Mouse (Mus musculus) embryonic facial prominence, embryonic 10.5 days (tissue): ENCODE measurements at regions not wholly inside any gene's neighbourhood (a gene's known extent, or its start where the extent isn't known, plus 50 kb on each side); places are given as distances from the start of the nearest gene placed in this dataset.
"Not testable (repeated sequence)": the region's sequence is repeated elsewhere in the genome, so short reads cannot be mapped to it uniquely, and the experiment has no call there.

Experiments
- DNase-seq: peaks from one replicate; pipeline ENCODE4 v3.0.0-alpha.2; 2017; ENCODE audit warnings: low spot score
- H3K27ac ChIP-seq: fragments of 300-500 bp; sonication (generic); replicated peaks from 2 replicates; pipeline ENCODE4 v1.5.1; 2016; ENCODE audit warnings: mild to moderate bottlenecking
- H3K27me3 ChIP-seq: fragments of 300-500 bp; sonication (generic); replicated peaks from 2 replicates; pipeline ENCODE4 v1.6.1; 2016; ENCODE audit warnings: low read depth, mild to moderate bottlenecking; ENCODE audit not compliant: poor library complexity, severe bottlenecking
- H3K36me3 ChIP-seq: fragments of 300-500 bp; sonication (generic); replicated peaks from 2 replicates; pipeline ENCODE4 v1.6.1; 2016; ENCODE audit warnings: mild to moderate bottlenecking, moderate library complexity
- H3K4me1 ChIP-seq: fragments of 300-500 bp; sonication (generic); 2 replicates; pipeline ENCODE4 v1.6.1; 2016
- H3K4me3 ChIP-seq: fragments of 300-500 bp; sonication (generic); 2 replicates; pipeline ENCODE4 v1.5.1; 2016; ENCODE audit warnings: mild to moderate bottlenecking, moderate library complexity
- H3K9me3 ChIP-seq: fragments of 300-500 bp; sonication (generic); 2 replicates; pipeline ENCODE4 v1.6.1; 2016; ENCODE audit warnings: mild to moderate bottlenecking
- WGBS: fragments of 180-500 bp; shearing (Covaris S2); methylation state at CpG from one replicate; pipeline ENCODE4 v1.1.7; 2016; 5-methylcytosine and 5-hydroxymethylcytosine counted together

DNA sequence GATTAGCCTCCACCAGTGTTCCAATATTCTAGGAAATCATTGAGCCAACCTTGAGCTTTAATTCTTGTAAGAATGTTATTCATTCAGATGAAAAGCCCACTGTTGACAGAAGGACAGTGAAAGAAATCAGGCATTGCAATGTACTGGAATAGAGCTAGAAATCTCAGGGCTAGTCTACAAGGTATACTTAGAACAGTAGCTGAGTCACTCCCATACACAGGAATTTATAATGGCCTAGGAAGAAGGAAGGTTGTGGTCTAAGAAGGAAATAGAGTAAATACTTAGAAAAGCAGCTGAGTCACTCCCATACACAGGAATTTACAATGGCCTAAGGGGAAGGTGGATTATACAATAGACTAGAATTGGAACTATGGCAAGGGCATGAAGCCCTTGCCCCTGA, 174.6 kb downstream of the Fam181b start:
- not testable (repeated sequence) for H3K4me1 ChIP-seq, H3K36me3 ChIP-seq, H3K27ac ChIP-seq, H3K4me3 ChIP-seq, H3K27me3 ChIP-seq, H3K9me3 ChIP-seq, DNase-seq

DNA sequence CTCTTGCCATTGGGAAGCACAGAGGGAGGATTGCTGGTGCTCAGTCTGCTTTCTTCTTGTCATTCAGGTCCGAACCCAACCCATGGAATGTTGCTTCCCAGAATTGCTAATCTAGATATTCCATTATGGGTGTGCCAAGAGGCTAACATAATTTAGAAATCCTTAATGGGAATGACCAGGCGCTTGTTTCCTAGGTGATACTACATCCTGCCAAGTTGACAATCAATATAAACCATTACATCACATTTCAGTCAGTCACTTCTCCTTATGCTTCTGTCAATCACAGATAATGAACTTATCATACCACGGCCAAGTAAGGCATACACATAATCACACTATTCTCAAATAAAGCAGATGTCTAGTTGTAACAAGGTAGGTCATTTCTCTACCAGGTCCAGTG, 206.1 kb downstream of the Fam181b start:
- Histone ChIP-seq H3K27ac (no peak overlapping the region), H3K4me3 (no peak overlapping the region)
- WGBS = 83% methylated on average over 3 of the region's 3 CpGs

DNA sequence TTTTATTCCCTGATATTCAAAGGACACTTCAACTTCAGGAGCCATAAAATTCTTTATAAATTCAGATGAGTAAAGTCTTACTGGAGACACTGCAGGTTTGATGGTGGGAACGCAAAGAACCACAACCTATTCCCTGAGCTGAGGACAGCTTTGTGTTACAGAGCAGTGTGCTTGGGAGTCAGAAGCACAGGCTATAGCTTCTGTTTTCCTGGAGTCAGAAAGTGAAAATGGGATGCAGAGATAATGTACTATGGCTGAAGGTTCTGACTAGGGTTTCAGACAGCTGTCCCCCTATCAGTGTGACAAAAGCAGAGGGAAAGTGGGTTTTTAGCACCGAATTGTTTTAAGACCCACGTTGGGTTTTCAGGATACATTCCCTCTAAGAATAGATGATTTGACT, 211.8 kb downstream of the Fam181b start:
- 81% methylated on average over 3 of the region's 3 CpGs for WGBS
- Histone ChIP-seq H3K27ac (no peak overlapping the region), H3K36me3 (no peaks in the 10 kb centered on the region), H3K4me1 (no peaks in the 10 kb centered on the region), H3K9me3 (no peaks in the 10 kb centered on the region), H3K27me3 (no peaks in the 10 kb centered on the region), H3K4me3 (no peak overlapping the region)
- no peak for DNase-seq

More for the DNA sequence above, 206.1 kb downstream of the Fam181b start:
- Histone ChIP-seq H3K4me1 (no peaks in the 10 kb centered on the region), H3K36me3 (no peaks in the 10 kb centered on the region), H3K9me3 (no peaks in the 10 kb centered on the region), H3K27me3 (no peaks in the 10 kb centered on the region)
- no peak for DNase-seq

DNA sequence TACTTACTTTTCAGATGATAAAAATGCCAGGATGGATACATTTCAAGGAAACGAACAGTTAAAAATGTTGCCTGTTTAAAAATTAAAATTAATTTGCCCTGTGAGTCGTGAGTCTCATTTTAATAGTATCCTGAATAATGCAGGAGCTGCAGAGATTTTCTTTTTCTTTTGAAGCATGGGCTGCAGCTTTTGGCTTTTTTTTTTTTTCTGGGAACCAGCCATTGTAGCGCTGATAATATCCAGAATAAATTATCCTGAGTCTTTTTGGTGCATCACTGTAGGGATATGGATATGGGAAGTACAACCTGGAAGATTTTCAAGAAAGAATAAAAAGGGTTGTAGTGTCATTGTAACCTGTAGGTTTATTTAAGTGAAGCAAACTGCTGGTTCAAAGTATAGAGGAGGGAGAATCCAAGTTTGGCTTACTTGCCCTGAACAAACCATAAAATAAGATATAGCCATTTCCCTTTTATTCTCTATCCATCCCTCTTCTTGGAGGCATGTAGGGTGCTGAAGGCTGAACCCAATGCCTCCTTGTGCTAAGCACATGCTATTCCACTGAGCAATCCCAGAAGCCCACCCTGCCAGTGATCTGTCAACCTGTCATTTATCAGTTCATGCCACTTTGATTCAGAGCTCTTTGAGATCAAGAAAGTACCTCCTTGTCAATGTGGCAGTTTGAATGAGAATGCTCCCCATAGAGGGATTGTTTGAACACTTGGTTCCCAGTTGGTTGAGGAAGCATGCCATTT, 212.5 kb downstream of the Fam181b start:
- H3K9me3 ChIP-seq = no peaks in the 10 kb centered on the region
- no peak overlapping the region for H3K4me3 ChIP-seq
- DNase-seq = no peak
- no peaks in the 10 kb centered on the region for H3K27me3 ChIP-seq
- H3K27ac ChIP-seq = no peak overlapping the region
- H3K4me1 ChIP-seq = no peaks in the 10 kb centered on the region
- no peaks in the 10 kb centered on the region for H3K36me3 ChIP-seq
- 77% methylated on average over 3 of the region's 3 CpGs for WGBS

DNA sequence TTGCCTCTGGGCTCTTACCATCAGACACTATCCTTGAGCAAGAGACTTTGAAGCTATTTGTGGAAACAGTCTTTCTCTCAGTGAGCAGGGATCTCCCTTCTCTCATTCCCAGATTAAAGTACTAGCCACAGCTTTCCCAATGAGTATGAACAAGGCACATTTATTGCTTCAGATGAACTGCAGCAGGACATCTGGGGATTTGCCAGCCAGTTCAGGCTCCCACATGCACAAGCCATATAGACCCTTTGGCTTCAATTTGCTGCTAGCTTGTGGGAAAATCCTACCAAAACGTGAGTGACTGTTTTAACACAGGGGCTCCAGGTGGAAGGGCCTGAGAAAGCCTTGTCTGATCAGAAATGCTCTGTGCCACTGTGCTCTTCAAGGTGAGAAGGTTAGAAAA, 233.1 kb downstream of the Fam181b start:
- no peaks in the 10 kb centered on the region for H3K27me3 ChIP-seq
- no peak overlapping the region for H3K4me3 ChIP-seq
- H3K27ac ChIP-seq = no peak overlapping the region
- no peaks in the 10 kb centered on the region for H3K36me3 ChIP-seq
- no peaks in the 10 kb centered on the region for H3K9me3 ChIP-seq
- 50% methylated on average over 1 of the region's 1 CpGs for WGBS
- DNase-seq = no peak
- H3K4me1 ChIP-seq = no peaks in the 10 kb centered on the region

DNA sequence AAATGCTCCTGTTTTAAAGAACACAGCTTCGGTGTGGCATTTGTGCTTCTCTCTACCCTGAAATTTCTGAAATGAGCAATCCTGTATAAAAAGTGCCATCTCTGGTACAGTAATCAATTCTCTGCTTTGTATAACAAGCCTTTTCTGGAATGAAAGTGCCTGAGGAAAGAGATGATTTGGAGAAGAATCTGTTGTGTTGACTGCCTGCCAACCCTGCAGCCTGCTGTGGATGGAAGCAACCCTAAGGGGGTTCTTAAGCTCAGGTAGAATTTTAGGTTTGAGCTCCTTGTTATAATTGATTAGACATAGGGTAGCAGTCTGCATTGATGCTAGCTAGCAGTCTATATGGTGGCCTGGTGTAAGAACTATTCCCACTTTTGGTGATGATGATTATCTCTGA, 251.7 kb downstream of the Fam181b start:
- Histone ChIP-seq H3K9me3 (no peaks in the 10 kb centered on the region), H3K27me3 (no peaks in the 10 kb centered on the region), H3K27ac (no peak overlapping the region), H3K36me3 (no peaks in the 10 kb centered on the region), H3K4me3 (no peak overlapping the region), H3K4me1 (no peaks in the 10 kb centered on the region)
- WGBS = 91% methylated on average over 1 of the region's 1 CpGs
- no peak for DNase-seq

DNA sequence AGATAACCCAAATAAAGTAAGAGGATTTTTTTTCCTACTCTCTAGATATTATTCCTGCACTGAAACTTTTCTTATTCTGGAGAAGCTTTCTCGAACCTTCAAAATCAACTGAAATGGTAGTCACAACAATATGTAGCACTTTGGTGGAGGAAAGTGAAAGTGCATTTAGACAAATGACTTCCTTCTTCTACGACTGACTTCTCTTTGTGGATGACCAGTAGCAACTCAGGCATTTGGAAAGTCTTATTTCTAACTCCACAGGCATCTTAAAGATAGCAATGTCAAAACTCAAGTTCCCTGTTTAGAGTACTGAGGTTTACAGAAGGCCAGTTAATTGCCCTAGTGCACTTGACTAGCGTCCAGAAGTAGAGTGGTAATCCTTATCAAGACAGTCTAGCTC, 252.5 kb downstream of the Fam181b start:
- no peaks in the 10 kb centered on the region for H3K4me1 ChIP-seq
- H3K27ac ChIP-seq = no peak overlapping the region
- H3K4me3 ChIP-seq = no peak overlapping the region
- no peaks in the 10 kb centered on the region for H3K27me3 ChIP-seq
- no peaks in the 10 kb centered on the region for H3K36me3 ChIP-seq
- WGBS = 76% methylated on average over 3 of the region's 3 CpGs
- DNase-seq = no peak
- no peaks in the 10 kb centered on the region for H3K9me3 ChIP-seq

DNA sequence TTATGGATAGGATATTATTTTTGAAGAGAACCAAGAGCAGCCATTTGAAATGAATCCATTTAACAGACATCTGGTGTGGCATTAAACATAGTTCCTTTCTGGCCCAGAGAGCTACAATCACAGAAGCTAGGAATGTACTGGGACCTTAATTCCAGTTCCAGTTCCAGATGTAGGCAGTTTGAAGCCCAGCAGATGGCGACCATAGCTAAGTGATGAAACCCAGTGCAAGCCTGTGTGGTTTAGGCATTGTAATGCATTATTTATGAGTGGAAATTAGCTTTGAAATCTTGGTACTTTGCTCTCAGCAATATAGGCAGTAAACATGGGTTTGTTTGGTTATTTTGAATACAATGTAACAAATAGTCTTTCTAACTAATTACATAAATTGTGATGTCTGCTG, 256.8 kb downstream of the Fam181b start:
- peak; percentile 10 for DNase-seq
- no peaks in the 10 kb centered on the region for H3K27me3 ChIP-seq
- no peaks in the 10 kb centered on the region for H3K9me3 ChIP-seq
- no peaks in the 10 kb centered on the region for H3K4me1 ChIP-seq
- no peak overlapping the region for H3K4me3 ChIP-seq
- H3K36me3 ChIP-seq = no peaks in the 10 kb centered on the region
- WGBS = 35% methylated on average over 1 of the region's 1 CpGs
- no peak overlapping the region for H3K27ac ChIP-seq
